Mouse (Mus musculus): ENCODE measurements around the gene Upk1a. TPM values are rescaled to one million over a fixed set of nuclear protein-coding genes. Genes with fewer than 3 reads are reported as not detected.

Gene Upk1a
- polyA plus RNA-seq, 1 experiment from 2014 or later = 0.70 TPM

GRCm38 (mm10) chr7:30594510-30595024 lies 18.1 kb downstream of the Upk1a start:
- Histone ChIP-seq H3K4me1 (ENCODE audit: control insufficient read depth, insufficient read depth, low read depth, low read length) (peaks cover 7% of the 10 kb centered on the region), H3K4me2 (ENCODE audit: low read length) (no peak overlapping the region), H3K27me3 (replicated peaks; ENCODE audit: control insufficient read depth, insufficient read depth, low read length) (no peaks in the 10 kb centered on the region), H3K36me3 (ENCODE audit: control insufficient read depth, insufficient read depth, low read length) (no peaks in the 10 kb centered on the region), H3K9me3 (ENCODE audit: control insufficient read depth, low read length) (no peaks in the 10 kb centered on the region), H3K4me3 (ENCODE audit: low read length) (no peak overlapping the region), H3K27ac (ENCODE audit: low read depth, low read length) (no peak overlapping the region), H3K9ac (ENCODE audit: low read depth, low read length) (no peak overlapping the region)
- WGBS = 58% methylated on average over 4 of the region's 4 CpGs
- ATAC-seq = no peak

- H3K9me3 ChIP-seq (ENCODE audit: control insufficient read depth, low read length) = no peaks in the 10 kb centered on the region
- no peaks in the 10 kb centered on the region for H3K27me3 ChIP-seq (replicated peaks; ENCODE audit: control insufficient read depth, insufficient read depth, low read length)
- 71% methylated on average over 10 of the region's 10 CpGs for WGBS
- H3K4me3 ChIP-seq (ENCODE audit: low read length) = no peak overlapping the region
- H3K4me2 ChIP-seq (ENCODE audit: low read length) = no peak overlapping the region
- no peak overlapping the region for H3K27ac ChIP-seq (ENCODE audit: low read depth, low read length)
- H3K36me3 ChIP-seq (ENCODE audit: control insufficient read depth, insufficient read depth, low read length) = no peaks in the 10 kb centered on the region
- ATAC-seq = no peak
- peaks cover 6% of the 10 kb centered on the region for H3K4me1 ChIP-seq (ENCODE audit: control insufficient read depth, insufficient read depth, low read depth, low read length)
- H3K9ac ChIP-seq (ENCODE audit: low read depth, low read length) = no peak overlapping the region
Observed at GRCm38 (mm10) chr7:30593579-30594509, 18.8 kb downstream of the Upk1a start.

DNA sequence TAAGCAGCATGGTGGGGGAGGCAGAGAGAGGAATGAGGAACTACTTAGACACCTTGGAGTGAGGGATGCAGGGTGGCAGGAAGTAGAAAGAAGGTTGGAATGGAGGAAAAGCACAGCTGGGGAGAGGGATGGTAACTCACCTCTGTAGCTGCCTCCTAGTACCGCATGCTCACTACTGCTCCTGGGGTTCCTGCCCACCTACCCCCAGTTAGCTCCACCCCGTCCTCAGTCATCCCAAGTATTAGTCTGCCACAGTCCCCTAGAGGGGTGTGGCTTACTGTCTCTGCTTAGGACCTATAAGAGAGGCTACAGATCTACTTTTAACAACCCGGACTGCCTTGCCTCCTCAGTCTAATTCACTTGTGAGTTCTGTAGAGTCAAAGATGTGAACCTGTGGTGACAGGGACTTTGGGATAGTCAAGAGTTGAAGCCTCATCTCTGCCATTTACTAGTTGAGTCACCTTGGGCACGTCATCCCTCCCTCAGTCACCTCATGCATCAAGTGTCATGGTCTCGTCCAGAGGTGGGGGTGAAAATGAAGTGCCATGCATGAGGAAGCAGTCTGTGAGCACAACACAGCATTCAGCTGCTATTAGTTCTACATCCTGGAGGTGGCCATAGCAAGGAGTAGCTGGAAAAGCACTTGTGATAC lies 19.7 kb downstream of the Upk1a start:
- no peak overlapping the region for H3K4me3 ChIP-seq (ENCODE audit: low read length)
- no peaks in the 10 kb centered on the region for H3K9me3 ChIP-seq (ENCODE audit: control insufficient read depth, low read length)
- ATAC-seq = no peak
- WGBS = 59% methylated on average over 4 of the region's 5 CpGs
- H3K9ac ChIP-seq (ENCODE audit: low read depth, low read length) = no peak overlapping the region
- H3K27me3 ChIP-seq (replicated peaks; ENCODE audit: control insufficient read depth, insufficient read depth, low read length) = no peaks in the 10 kb centered on the region
- no peak overlapping the region for H3K4me2 ChIP-seq (ENCODE audit: low read length)
- H3K27ac ChIP-seq (ENCODE audit: low read depth, low read length) = no peak overlapping the region
- peaks cover 6% of the 10 kb centered on the region for H3K4me1 ChIP-seq (ENCODE audit: control insufficient read depth, insufficient read depth, low read depth, low read length)
- H3K36me3 ChIP-seq (ENCODE audit: control insufficient read depth, insufficient read depth, low read length) = no peaks in the 10 kb centered on the region

- Histone ChIP-seq H3K4me3 (ENCODE audit: low read length) (no peak overlapping the region), H3K27ac (ENCODE audit: low read depth, low read length) (no peak overlapping the region), H3K9ac (ENCODE audit: low read depth, low read length) (no peak overlapping the region), H3K27me3 (replicated peaks; ENCODE audit: control insufficient read depth, insufficient read depth, low read length) (no peaks in the 10 kb centered on the region), H3K4me2 (ENCODE audit: low read length) (no peak overlapping the region), H3K9me3 (ENCODE audit: control insufficient read depth, low read length) (no peaks in the 10 kb centered on the region), H3K4me1 (ENCODE audit: control insufficient read depth, insufficient read depth, low read depth, low read length) (peaks cover 16% of the 10 kb centered on the region), H3K36me3 (ENCODE audit: control insufficient read depth, insufficient read depth, low read length) (no peaks in the 10 kb centered on the region; the same call in 1 of the 2 replicates)
- no peak for ATAC-seq
- 27% methylated on average over 4 of the region's 4 CpGs for WGBS
Observed at GRCm38 (mm10) chr7:30591605-30591951, 21.1 kb downstream of the Upk1a start.

DNA sequence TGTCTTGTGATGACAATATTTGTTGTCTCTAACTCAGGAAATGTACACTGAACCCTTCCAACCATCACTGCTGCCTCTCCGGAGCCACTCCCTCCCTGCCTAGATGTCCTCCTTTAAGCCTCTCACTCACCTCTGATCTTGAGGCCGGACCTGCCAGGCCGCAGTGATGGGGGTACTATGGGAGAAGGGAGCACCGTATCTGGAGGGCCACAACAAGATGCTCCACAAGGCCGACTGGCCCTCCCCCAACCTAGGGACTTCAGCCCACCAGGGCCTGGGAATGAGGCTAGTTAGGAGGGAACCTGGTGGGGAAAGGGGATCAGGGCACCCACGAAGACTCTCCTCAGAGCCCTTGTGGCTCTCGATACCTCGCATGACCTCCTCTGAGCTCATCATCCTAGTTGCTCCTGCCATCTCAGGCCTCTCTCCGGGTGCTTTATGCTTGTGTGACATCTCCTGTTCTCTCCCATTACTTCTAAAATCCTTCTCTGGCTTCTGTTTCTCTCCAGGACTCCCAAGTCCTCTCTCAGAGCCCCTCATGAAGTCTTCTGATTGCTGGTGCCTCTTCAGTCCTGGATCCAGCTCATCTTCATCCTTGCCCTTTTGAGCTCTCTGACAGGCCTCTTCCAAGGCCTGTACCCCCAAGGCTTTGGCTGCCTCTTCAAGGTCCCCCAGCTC lies 21.6 kb downstream of the Upk1a start:
- no peak overlapping the region for H3K27ac ChIP-seq (ENCODE audit: low read depth, low read length)
- no peak overlapping the region for H3K4me3 ChIP-seq (ENCODE audit: low read length)
- peaks cover 3% of the 10 kb centered on the region; the same call in 1 of the 2 replicates for H3K36me3 ChIP-seq (ENCODE audit: control insufficient read depth, insufficient read depth, low read length)
- no peak overlapping the region for H3K9ac ChIP-seq (ENCODE audit: low read depth, low read length)
- no peak for ATAC-seq
- no peaks in the 10 kb centered on the region for H3K9me3 ChIP-seq (ENCODE audit: control insufficient read depth, low read length)
- H3K4me2 ChIP-seq (ENCODE audit: low read length) = no peak overlapping the region
- H3K27me3 ChIP-seq (replicated peaks; ENCODE audit: control insufficient read depth, insufficient read depth, low read length) = no peaks in the 10 kb centered on the region
- WGBS = 82% methylated on average over 9 of the region's 9 CpGs
- H3K4me1 ChIP-seq (ENCODE audit: control insufficient read depth, insufficient read depth, low read depth, low read length) = peaks cover 19% of the 10 kb centered on the region

DNA sequence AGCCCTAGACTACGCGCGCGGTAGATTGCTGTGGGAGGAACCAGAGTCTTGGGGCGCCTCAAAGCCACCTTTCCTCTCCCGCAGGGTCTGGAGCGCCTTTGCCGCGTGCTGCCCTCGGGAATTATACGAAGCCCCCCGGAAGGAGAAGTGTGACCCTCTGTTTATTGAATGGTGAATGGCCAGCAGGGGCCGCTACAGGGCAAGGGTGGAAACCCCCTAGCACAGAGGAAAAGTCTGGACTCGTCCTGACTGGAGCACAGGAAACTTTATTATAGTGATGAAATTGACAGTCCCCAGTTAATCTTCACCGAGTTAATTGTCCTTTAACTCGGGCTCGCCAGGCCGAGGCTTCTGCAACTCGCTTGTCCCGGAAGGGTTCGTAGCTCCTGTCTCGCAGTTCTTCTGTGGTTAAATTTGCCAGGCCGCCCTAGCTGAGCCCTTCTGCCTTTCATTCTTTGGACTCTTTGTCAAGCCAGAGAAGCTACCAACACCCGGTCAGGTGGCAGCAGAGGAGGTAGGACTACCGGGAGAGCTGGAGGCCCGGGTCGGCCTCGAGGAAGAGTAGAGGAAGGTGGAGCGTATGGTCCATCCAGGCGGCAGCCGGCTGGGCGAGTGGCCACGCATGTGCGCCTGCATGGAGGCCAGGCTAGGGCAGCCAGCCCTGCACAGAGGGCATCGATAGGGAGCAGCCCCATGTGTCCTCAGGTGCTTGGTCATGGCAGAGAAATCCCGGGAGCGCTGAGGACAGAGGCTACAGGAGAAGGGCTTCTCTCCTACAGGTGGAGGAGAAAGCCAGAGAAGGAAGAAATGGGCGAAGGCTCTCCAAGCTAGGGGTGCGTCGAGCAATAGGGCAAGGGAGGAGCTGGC lies 23.0 kb downstream of the Upk1a start:
- Histone ChIP-seq H3K9ac (ENCODE audit: low read depth, low read length) (peak overlapping the region; percentile 100), H3K4me3 (ENCODE audit: low read length) (peak overlapping the region; percentile 97), H3K36me3 (ENCODE audit: control insufficient read depth, insufficient read depth, low read length) (peaks cover 15% of the 10 kb centered on the region), H3K27ac (ENCODE audit: low read depth, low read length) (peak overlapping the region; percentile 93), H3K4me1 (ENCODE audit: control insufficient read depth, insufficient read depth, low read depth, low read length) (peaks cover 19% of the 10 kb centered on the region), H3K9me3 (ENCODE audit: control insufficient read depth, low read length) (no peaks in the 10 kb centered on the region), H3K4me2 (ENCODE audit: low read length) (peak overlapping the region; percentile 84), H3K27me3 (replicated peaks; ENCODE audit: control insufficient read depth, insufficient read depth, low read length) (no peaks in the 10 kb centered on the region)
- ATAC-seq = peak; percentile 62
- WGBS = 27% methylated on average over 40 of the region's 40 CpGs

DNA sequence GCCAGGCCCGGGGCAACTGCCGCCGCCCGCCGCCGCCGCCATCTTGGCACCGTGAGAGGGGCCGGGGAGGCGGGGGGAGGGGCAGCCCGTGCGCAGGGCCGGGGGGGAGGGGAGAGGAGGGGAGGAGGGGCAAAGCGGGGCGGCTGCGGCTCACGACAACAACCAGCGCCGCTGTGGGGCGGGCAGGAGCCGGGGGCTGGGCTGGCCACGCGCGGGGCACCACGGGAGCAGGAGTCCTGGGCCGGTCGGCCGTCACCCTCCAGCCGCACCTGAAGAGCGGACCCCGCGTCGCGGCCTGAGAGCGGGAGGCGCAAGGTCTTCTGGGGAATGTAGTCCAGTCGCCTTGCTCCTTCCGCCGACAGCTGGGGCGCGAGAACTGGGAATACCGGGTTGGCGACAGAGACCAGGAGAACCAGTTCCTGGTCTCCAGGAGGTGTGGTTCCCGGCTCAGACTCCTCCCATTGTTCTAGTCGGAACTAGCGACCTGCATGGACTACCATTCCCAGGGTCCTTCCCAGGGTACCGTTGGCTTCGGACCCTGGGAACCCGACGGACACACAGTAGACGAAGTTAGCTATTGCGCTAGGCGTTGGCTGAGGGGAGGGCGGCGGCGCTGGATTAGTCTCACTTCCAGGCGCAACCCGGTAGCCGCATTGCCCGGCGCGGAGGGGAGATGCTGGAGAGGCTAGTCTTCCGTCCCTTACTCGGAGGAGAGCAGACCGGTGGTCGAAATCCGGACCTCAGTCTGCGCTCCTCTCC lies 23.8 kb downstream of the Upk1a start, which contains the start of gene Kmt2b:
TSS of gene Kmt2b (minus strand) at position 51 of the 759 bp plus-strand sequence.
- whole genome bisulfite sequencing = under 1% methylated on average over 53 of the region's 68 CpGs
- Histone ChIP-seq H3K9me3 (ENCODE audit: control insufficient read depth, low read length) (no peaks in the 10 kb centered on the region), H3K27ac (ENCODE audit: low read depth, low read length) (peak within 1 kb of the TSS; percentile 93), H3K27me3 (replicated peaks; ENCODE audit: control insufficient read depth, insufficient read depth, low read length) (no peaks in the 10 kb centered on the region), H3K4me2 (ENCODE audit: low read length) (peak within 1 kb of the TSS; percentile 84), H3K36me3 (ENCODE audit: control insufficient read depth, insufficient read depth, low read length) (peaks cover 18% of the 10 kb centered on the region), H3K4me3 (ENCODE audit: low read length) (peak within 1 kb of the TSS; percentile 97), H3K9ac (ENCODE audit: low read depth, low read length) (peak within 1 kb of the TSS; percentile 100), H3K4me1 (ENCODE audit: control insufficient read depth, insufficient read depth, low read depth, low read length) (peaks cover 19% of the 10 kb centered on the region)
- ATAC-seq = peak; percentile 96
